Mouse (Mus musculus) heart, embryonic 14.5 days (tissue): ENCODE results near the gene Rpl4. TPM values are rescaled to one million over a fixed set of nuclear protein-coding genes. Genes with fewer than 3 reads are reported as not detected.

Source experiments
- ATAC-seq: fragments of 200-750 bp; cut with Nextera tagmentation; 2 replicates; pipeline ENCODE4 v1.8.0; 2017; ENCODE audit warnings: low read depth, moderate TSS enrichment; ENCODE audit not compliant: insufficient number of reproducible peaks, insufficient read depth, low FRiP score
- H3K27ac ChIP-seq, 2 experiments: fragments of 200-500 bp in 1 of 2; fragments of 300-500 bp in 1 of 2; sonication (generic) in 1 of 2; replicated peaks in 1 of 2; 2 replicates each; pipeline ENCODE4 v1.5.1; 2012 to 2014; ENCODE audit warnings: low read depth in 2 of 2, low read length in 2 of 2, control low read depth in 1 of 2, mild to moderate bottlenecking in 1 of 2, mixed read lengths in 1 of 2; ENCODE audit not compliant: control insufficient read depth in 1 of 2, insufficient read depth in 1 of 2
- H3K27me3 ChIP-seq: fragments of 300-500 bp; sonication (generic); 2 replicates; pipeline ENCODE4 v1.6.1; 2014; ENCODE audit warnings: mild to moderate bottlenecking, low read length, control low read depth; ENCODE audit not compliant: control insufficient read depth, insufficient read depth
- H3K36me3 ChIP-seq: fragments of 300-500 bp; sonication (generic); 2 replicates; pipeline ENCODE4 v1.6.1; 2014; ENCODE audit warnings: mild to moderate bottlenecking, control low read depth, low read length, mixed read lengths; ENCODE audit not compliant: control insufficient read depth, insufficient read depth
- H3K4me1 ChIP-seq, 2 experiments: fragments of 200-500 bp in 1 of 2; fragments of 300-500 bp in 1 of 2; sonication (generic) in 1 of 2; 2 replicates each; pipeline ENCODE4 v1.6.1; 2012 to 2014; ENCODE audit warnings: low read length in 2 of 2, control low read depth in 1 of 2, mixed read lengths in 1 of 2; ENCODE audit not compliant: control insufficient read depth in 2 of 2, insufficient read depth in 2 of 2
- H3K4me2 ChIP-seq: fragments of 300-500 bp; sonication (generic); 2 replicates; pipeline ENCODE4 v1.6.1; 2014; ENCODE audit warnings: mild to moderate bottlenecking, low read length
- H3K4me3 ChIP-seq, 2 experiments: fragments of 200-500 bp in 1 of 2; fragments of 300-500 bp in 1 of 2; sonication (generic) in 1 of 2; 2 replicates each; pipeline ENCODE4 v1.5.1; 2012 to 2014; ENCODE audit warnings: low read length in 2 of 2, mild to moderate bottlenecking in 2 of 2, control low read depth in 1 of 2, low read depth in 1 of 2, moderate library complexity in 1 of 2; ENCODE audit not compliant: control insufficient read depth in 1 of 2, insufficient read depth in 1 of 2
- H3K9ac ChIP-seq: fragments of 300-500 bp; sonication (generic); 2 replicates; pipeline ENCODE4 v1.6.1; 2014; ENCODE audit warnings: mild to moderate bottlenecking, low read length
- H3K9me3 ChIP-seq: fragments of 300-500 bp; sonication (generic); 2 replicates; pipeline ENCODE4 v1.6.1; 2016; ENCODE audit warnings: low read length, control low read depth; ENCODE audit not compliant: control insufficient read depth
- WGBS: fragments of 180-500 bp; shearing (Covaris S2); extraction: QIAGEN DNeasy Blood & Tissue Kit; methylation state at CpG from one replicate; pipeline ENCODE4 v1.1.7; 2014; 5-methylcytosine and 5-hydroxymethylcytosine counted together
- polyA plus RNA-seq: library from polyadenylated mRNA; unstranded; fragments of >200 nt; fragmentation: Nextera tagmentation; extraction: Ambion mirVana; gene quantifications from 2 replicates; pipeline ENCODE4 v1.2.1, GENCODE M21; 2014

Rpl4 gene
- polyA plus RNA-seq, 1 experiment from 2014 or later = 789 TPM

GRCm38 (mm10) chr9:64214452-64214851, 41.3 kb downstream of the Rpl4 start:
- ATAC-seq = no peak
- H3K36me3 ChIP-seq = peaks cover 39% of the 10 kb centered on the region
- no peaks in the 10 kb centered on the region for H3K9me3 ChIP-seq
- H3K4me1 ChIP-seq = peaks cover 0 to 6% of the 10 kb centered on the region in 2 experiments; a peak in 2 of 4 replicates
- no peak overlapping the region for H3K9ac ChIP-seq
- no peaks in the 10 kb centered on the region for H3K27me3 ChIP-seq
- 91% methylated on average over 17 of the region's 17 CpGs for WGBS
- no peak overlapping the region for H3K4me3 ChIP-seq
- no peak overlapping the region for H3K27ac ChIP-seq
- no peak overlapping the region for H3K4me2 ChIP-seq

GRCm38 (mm10) chr9:64216090-64216489, 42.9 kb downstream of the Rpl4 start:
- H3K9ac ChIP-seq = no peak overlapping the region
- no peak for ATAC-seq
- no peak overlapping the region for H3K27ac ChIP-seq
- H3K36me3 ChIP-seq = peaks cover 27% of the 10 kb centered on the region
- no peak overlapping the region for H3K4me2 ChIP-seq
- no peaks in the 10 kb centered on the region for H3K27me3 ChIP-seq
- no peaks in the 10 kb centered on the region for H3K9me3 ChIP-seq
- WGBS = 62% methylated on average over 4 of the region's 4 CpGs
- peaks cover 0 to 12% of the 10 kb centered on the region in 2 experiments; a peak in 2 of 4 replicates for H3K4me1 ChIP-seq
- no peak overlapping the region for H3K4me3 ChIP-seq

GRCm38 (mm10) chr9:64216641-64217040, 43.5 kb downstream of the Rpl4 start:
- Histone ChIP-seq H3K4me3 (no peak overlapping the region), H3K36me3 (peaks cover 22% of the 10 kb centered on the region), H3K27me3 (no peaks in the 10 kb centered on the region), H3K4me1 (peaks cover 0 to 12% of the 10 kb centered on the region in 2 experiments; a peak in 2 of 4 replicates), H3K9me3 (no peaks in the 10 kb centered on the region), H3K4me2 (no peak overlapping the region), H3K27ac (no peak overlapping the region), H3K9ac (no peak overlapping the region)
- no peak for ATAC-seq
- WGBS = 84% methylated on average over 2 of the region's 2 CpGs

GRCm38 (mm10) chr9:64217887-64218286, 44.7 kb downstream of the Rpl4 start:
- Histone ChIP-seq H3K9ac (no peak overlapping the region), H3K27ac (no peak overlapping the region), H3K4me2 (no peak overlapping the region), H3K9me3 (no peaks in the 10 kb centered on the region), H3K4me1 (peaks cover 0 to 12% of the 10 kb centered on the region in 2 experiments; a peak in 2 of 4 replicates), H3K27me3 (no peaks in the 10 kb centered on the region), H3K4me3 (no peak overlapping the region), H3K36me3 (peaks cover 10% of the 10 kb centered on the region)
- no peak for ATAC-seq

GRCm38 (mm10) chr9:64219305-64219704, 46.1 kb downstream of the Rpl4 start:
- H3K4me1 ChIP-seq = peaks cover 0 to 12% of the 10 kb centered on the region in 2 experiments; a peak in 2 of 4 replicates
- H3K27me3 ChIP-seq = no peaks in the 10 kb centered on the region
- H3K4me2 ChIP-seq = no peak overlapping the region
- no peak overlapping the region for H3K4me3 ChIP-seq
- 85% methylated on average over 1 of the region's 1 CpGs for WGBS
- H3K27ac ChIP-seq = no peak overlapping the region
- no peak for ATAC-seq
- no peak overlapping the region for H3K9ac ChIP-seq
- no peaks in the 10 kb centered on the region for H3K9me3 ChIP-seq
- no peaks in the 10 kb centered on the region for H3K36me3 ChIP-seq

- ATAC-seq = no peak
- WGBS = 79% methylated on average over 10 of the region's 10 CpGs
- H3K9me3 ChIP-seq = no peaks in the 10 kb centered on the region
These were observed 46.7 kb downstream of the Rpl4 start for GRCm38 (mm10) chr9:64219772-64220420.

GRCm38 (mm10) chr9:64220603-64221002, 47.4 kb downstream of the Rpl4 start:
- H3K9ac ChIP-seq = no peak overlapping the region
- no peak for ATAC-seq
- no peaks in the 10 kb centered on the region for H3K9me3 ChIP-seq
- no peak overlapping the region for H3K27ac ChIP-seq
- no peaks in the 10 kb centered on the region for H3K27me3 ChIP-seq
- 78% methylated on average over 1 of the region's 1 CpGs for WGBS
- no peaks in the 10 kb centered on the region for H3K36me3 ChIP-seq
- H3K4me2 ChIP-seq = no peak overlapping the region
- peaks cover 2 to 17% of the 10 kb centered on the region in 2 experiments; a peak in 3 of 4 replicates for H3K4me1 ChIP-seq
- H3K4me3 ChIP-seq = no peak overlapping the region

More at GRCm38 (mm10) chr9:64219772-64220420, 46.7 kb downstream of the Rpl4 start:
- Histone ChIP-seq H3K27ac (no peak overlapping the region), H3K9ac (no peak overlapping the region), H3K4me2 (no peak overlapping the region), H3K4me1 (peaks cover 2 to 15% of the 10 kb centered on the region in 2 experiments; a peak in 3 of 4 replicates), H3K36me3 (no peaks in the 10 kb centered on the region), H3K27me3 (no peaks in the 10 kb centered on the region), H3K4me3 (no peak overlapping the region)

- 77% methylated on average over 4 of the region's 4 CpGs for WGBS
These were observed 48.3 kb downstream of the Rpl4 start for GRCm38 (mm10) chr9:64221480-64221879.

More at GRCm38 (mm10) chr9:64221480-64221879, 48.3 kb downstream of the Rpl4 start:
- no peaks in the 10 kb centered on the region for H3K36me3 ChIP-seq
- no peak overlapping the region for H3K4me3 ChIP-seq
- H3K4me2 ChIP-seq = no peak overlapping the region
- H3K9me3 ChIP-seq = no peaks in the 10 kb centered on the region
- H3K27ac ChIP-seq = no peak overlapping the region
- no peak for ATAC-seq
- peaks cover 2 to 23% of the 10 kb centered on the region in 2 experiments; a peak in 3 of 4 replicates for H3K4me1 ChIP-seq
- H3K27me3 ChIP-seq = no peaks in the 10 kb centered on the region
- H3K9ac ChIP-seq = no peak overlapping the region
